Mouse (Mus musculus) heart, embryonic 12.5 days (tissue): Measurements from ENCODE around the gene Gm9008. TPM values are rescaled to one million over a fixed set of nuclear protein-coding genes. Genes with fewer than 3 reads are reported as not detected.
"Not testable (repeated sequence)": the region's sequence is repeated elsewhere in the genome, so short reads cannot be mapped to it uniquely, and the experiment has no call there.

ENCODE experiments used
- ATAC-seq: fragments of 200-750 bp; cut with Nextera tagmentation; 2 replicates; pipeline ENCODE4 v1.8.0; 2017; ENCODE audit warnings: moderate TSS enrichment, moderate library complexity; ENCODE audit not compliant: insufficient number of reproducible peaks, low FRiP score
- H3K27ac ChIP-seq: fragments of 300-500 bp; sonication (generic); 2 replicates; pipeline ENCODE4 v1.5.1; 2016; ENCODE audit warnings: mild to moderate bottlenecking, moderate library complexity; ENCODE audit not compliant: poor library complexity, severe bottlenecking
- H3K27me3 ChIP-seq: fragments of 300-500 bp; sonication (generic); replicated peaks from 2 replicates; pipeline ENCODE4 v1.6.1; 2016; ENCODE audit warnings: mild to moderate bottlenecking, moderate library complexity
- H3K36me3 ChIP-seq: fragments of 300-500 bp; sonication (generic); 2 replicates; pipeline ENCODE4 v1.6.1; 2016; ENCODE audit warnings: mild to moderate bottlenecking, moderate library complexity
- H3K4me1 ChIP-seq: fragments of 300-500 bp; sonication (generic); replicated peaks from 2 replicates; pipeline ENCODE4 v1.6.1; 2016; ENCODE audit warnings: mild to moderate bottlenecking
- H3K4me2 ChIP-seq: fragments of 300-500 bp; sonication (generic); 2 replicates; pipeline ENCODE4 v1.6.1; 2016; ENCODE audit warnings: mild to moderate bottlenecking, moderate library complexity
- H3K4me3 ChIP-seq: fragments of 300-500 bp; sonication (generic); 2 replicates; pipeline ENCODE4 v1.5.1; 2016; ENCODE audit warnings: mild to moderate bottlenecking
- H3K9ac ChIP-seq: fragments of 300-500 bp; sonication (generic); 2 replicates; pipeline ENCODE4 v1.6.1; 2016; ENCODE audit warnings: mild to moderate bottlenecking, moderate library complexity
- H3K9me3 ChIP-seq: fragments of 300-500 bp; sonication (generic); replicated peaks from 2 replicates; pipeline ENCODE4 v1.6.1; 2016; ENCODE audit warnings: mild to moderate bottlenecking, moderate library complexity
- WGBS: fragments of 180-500 bp; shearing (Covaris S2); methylation state at CpG from one replicate; pipeline ENCODE4 v1.1.7; 2016; 5-methylcytosine and 5-hydroxymethylcytosine counted together
- polyA plus RNA-seq: library from polyadenylated mRNA; unstranded; fragments of >200 nt; fragmentation: Nextera tagmentation; extraction: Ambion mirVana; gene quantifications from 2 replicates; pipeline ENCODE4 v1.2.1, GENCODE M21; 2016

Gm9008 gene
- polyA plus RNA-seq = 0.24 and 0.33 TPM in 2 replicates

DNA sequence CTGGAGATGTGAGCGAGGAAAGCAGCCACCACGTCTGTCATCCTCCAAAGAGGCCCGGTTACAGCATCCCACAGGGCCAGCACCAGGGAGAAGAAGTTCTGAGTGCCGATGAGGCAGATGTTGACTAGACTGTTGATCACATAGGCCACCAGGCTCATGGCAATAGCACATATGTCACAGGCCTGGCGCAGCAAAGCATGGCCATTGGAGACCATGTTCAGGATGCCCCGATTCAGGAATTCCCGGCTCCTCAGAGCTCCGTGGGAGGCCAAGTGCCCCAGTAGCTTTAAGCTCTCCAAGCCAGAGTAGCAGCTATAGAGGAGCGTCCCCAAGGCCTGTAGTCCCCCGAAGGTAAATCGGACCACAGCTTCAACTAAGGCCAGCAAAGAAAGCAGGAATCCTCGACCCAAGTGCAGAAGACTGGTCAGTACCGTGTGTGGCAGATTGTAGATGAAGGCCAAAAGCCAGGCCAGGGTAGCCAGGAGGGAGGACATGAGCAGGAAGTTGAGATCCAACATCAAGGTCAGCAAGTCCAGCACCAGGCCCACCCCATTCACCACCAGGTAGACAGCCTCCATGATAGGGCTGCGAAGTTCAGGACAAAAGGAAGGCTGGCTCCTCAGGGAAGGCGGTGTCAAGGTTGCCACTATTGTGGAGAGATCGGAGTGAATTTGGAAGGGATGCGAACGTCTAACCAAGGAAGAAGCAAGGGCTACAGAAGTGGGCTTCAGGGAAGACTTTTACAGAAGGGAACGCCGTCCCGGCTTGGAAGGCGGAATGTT, at the start of gene Gm9008:
TSS of gene Gm9008 (minus strand) at position 731 of the 782 bp plus-strand sequence.
- not testable (repeated sequence) for H3K27ac ChIP-seq, H3K9ac ChIP-seq, H3K4me1 ChIP-seq, ATAC-seq, H3K36me3 ChIP-seq, H3K27me3 ChIP-seq, H3K9me3 ChIP-seq, H3K4me3 ChIP-seq, H3K4me2 ChIP-seq
- WGBS = 88% methylated on average over 19 of the region's 22 CpGs

GRCm38 (mm10) chr6:76521975-76522641, 24.5 kb upstream of the Gm9008 start:
- no peak overlapping the region for H3K27ac ChIP-seq
- H3K4me1 ChIP-seq = no peaks in the 10 kb centered on the region
- H3K4me2 ChIP-seq = no peak overlapping the region
- H3K27me3 ChIP-seq = no peaks in the 10 kb centered on the region
- H3K9ac ChIP-seq = no peak overlapping the region
- no peak overlapping the region for H3K4me3 ChIP-seq
- WGBS = 78% methylated on average over 4 of the region's 4 CpGs
- no peaks in the 10 kb centered on the region for H3K36me3 ChIP-seq
- no peak for ATAC-seq
- H3K9me3 ChIP-seq = no peaks in the 10 kb centered on the region

DNA sequence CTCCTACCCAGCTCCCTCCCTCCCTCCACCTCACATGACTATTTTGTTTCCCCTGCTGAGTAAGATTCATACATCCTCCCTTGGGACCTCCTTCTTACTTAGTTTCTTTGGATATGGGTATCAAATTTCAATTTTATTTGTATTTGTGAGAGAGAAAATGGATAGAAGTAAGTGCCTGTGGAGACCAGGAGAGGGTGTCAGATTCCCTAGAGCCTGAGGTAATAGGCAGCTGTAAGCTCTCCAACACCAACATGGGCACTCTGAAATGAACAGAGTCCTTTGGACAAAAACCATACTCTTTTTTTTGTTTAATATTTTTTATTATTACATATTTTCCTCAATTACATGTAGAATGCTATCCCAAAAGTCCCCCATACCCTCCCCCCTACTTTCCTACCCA, 12.6 kb upstream of the Gm9008 start:
- no peaks in the 10 kb centered on the region for H3K36me3 ChIP-seq
- no peaks in the 10 kb centered on the region for H3K4me1 ChIP-seq
- no peak overlapping the region for H3K27ac ChIP-seq
- H3K4me2 ChIP-seq = no peak overlapping the region
- ATAC-seq = no peak
- H3K27me3 ChIP-seq = no peaks in the 10 kb centered on the region
- no peak overlapping the region for H3K9ac ChIP-seq
- H3K4me3 ChIP-seq = no peak overlapping the region
- H3K9me3 ChIP-seq = no peaks in the 10 kb centered on the region

- not testable (repeated sequence) for H3K27me3 ChIP-seq, H3K4me1 ChIP-seq, ATAC-seq, H3K4me3 ChIP-seq, H3K27ac ChIP-seq, H3K9ac ChIP-seq, H3K36me3 ChIP-seq, H3K4me2 ChIP-seq, H3K9me3 ChIP-seq
- WGBS = 88% methylated on average over 12 of the region's 12 CpGs
These were observed 1.2 kb downstream of the Gm9008 start for GRCm38 (mm10) chr6:76496335-76496734.

DNA sequence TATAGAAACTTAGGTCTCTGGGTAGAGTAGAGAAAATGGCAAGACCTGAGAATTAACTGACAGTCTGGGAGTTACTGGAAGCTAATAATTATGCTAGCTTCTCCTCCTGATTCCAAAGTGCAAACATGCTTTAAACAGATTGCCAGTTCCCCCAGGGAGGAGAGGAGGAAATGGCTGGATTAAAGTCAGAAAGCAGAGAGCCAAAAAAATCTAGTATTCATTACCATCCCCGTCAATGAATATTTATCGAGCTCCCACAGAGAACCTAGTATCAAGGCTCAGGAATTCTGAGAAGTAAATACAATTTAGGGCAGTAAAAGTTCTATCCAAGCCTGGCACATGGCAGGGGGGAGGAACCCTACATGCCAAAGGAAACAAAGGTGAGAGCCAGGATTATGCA, 29.4 kb downstream of the Gm9008 start:
- 28% methylated on average over 2 of the region's 2 CpGs for WGBS
- H3K4me3 ChIP-seq = no peak overlapping the region

More for the DNA sequence above, 29.4 kb downstream of the Gm9008 start:
- ATAC-seq = no peak
- no peak overlapping the region for H3K4me2 ChIP-seq
- H3K9me3 ChIP-seq = no peaks in the 10 kb centered on the region
- no peak overlapping the region for H3K27ac ChIP-seq
- H3K4me1 ChIP-seq = no peaks in the 10 kb centered on the region
- H3K9ac ChIP-seq = no peak overlapping the region
- no peaks in the 10 kb centered on the region for H3K36me3 ChIP-seq
- no peaks in the 10 kb centered on the region for H3K27me3 ChIP-seq
